Mouse (Mus musculus) C2C12 (cell line): ENCODE data around the gene Pdha2.

Experiments
- CTCF ChIP-seq: IDR thresholded peaks from one replicate; pipeline ENCODE4 v1.5.1; 2011; ENCODE audit not compliant: control insufficient read depth, insufficient read depth, insufficient read length
- FOSL1 ChIP-seq: IDR thresholded peaks from one replicate; pipeline ENCODE4 v1.8.0; 2011; ENCODE audit warnings: mild to moderate bottlenecking, low read length; ENCODE audit not compliant: poor library complexity, insufficient read depth, severe bottlenecking
- MAX ChIP-seq: IDR thresholded peaks from one replicate; pipeline ENCODE4 v1.6.1; 2011; ENCODE audit warnings: mild to moderate bottlenecking, control low read depth
- USF1 ChIP-seq: IDR thresholded peaks from one replicate; pipeline ENCODE4 v1.6.1; 2011; ENCODE audit warnings: low read depth, mild to moderate bottlenecking, control low read depth, moderate library complexity

- TF ChIP-seq CTCF (no peak), USF1 (no peak), MAX (no peak), FOSL1 (no peak)
Observed at GRCm38 (mm10) chr3:141244725-141245298, 32.7 kb upstream of the Pdha2 start.
